Mouse (Mus musculus) inflammation-experienced regulatory T-cells (primary cell): ENCODE data around the gene Akr1b3. TPM values are rescaled to one million over a fixed set of nuclear protein-coding genes. Genes with fewer than 3 reads are reported as not detected.

Source experiments
- polyA plus RNA-seq, 2 experiments: library from polyadenylated mRNA; unstranded; fragments of 100-300 nt; shearing (Covaris generic); gene quantifications; one replicate each; pipeline ENCODE4 v1.2.1; 2017

Gene Akr1b3
- polyA plus RNA-seq = 100 to 1,000 TPM; 323 to 402 TPM

DNA sequence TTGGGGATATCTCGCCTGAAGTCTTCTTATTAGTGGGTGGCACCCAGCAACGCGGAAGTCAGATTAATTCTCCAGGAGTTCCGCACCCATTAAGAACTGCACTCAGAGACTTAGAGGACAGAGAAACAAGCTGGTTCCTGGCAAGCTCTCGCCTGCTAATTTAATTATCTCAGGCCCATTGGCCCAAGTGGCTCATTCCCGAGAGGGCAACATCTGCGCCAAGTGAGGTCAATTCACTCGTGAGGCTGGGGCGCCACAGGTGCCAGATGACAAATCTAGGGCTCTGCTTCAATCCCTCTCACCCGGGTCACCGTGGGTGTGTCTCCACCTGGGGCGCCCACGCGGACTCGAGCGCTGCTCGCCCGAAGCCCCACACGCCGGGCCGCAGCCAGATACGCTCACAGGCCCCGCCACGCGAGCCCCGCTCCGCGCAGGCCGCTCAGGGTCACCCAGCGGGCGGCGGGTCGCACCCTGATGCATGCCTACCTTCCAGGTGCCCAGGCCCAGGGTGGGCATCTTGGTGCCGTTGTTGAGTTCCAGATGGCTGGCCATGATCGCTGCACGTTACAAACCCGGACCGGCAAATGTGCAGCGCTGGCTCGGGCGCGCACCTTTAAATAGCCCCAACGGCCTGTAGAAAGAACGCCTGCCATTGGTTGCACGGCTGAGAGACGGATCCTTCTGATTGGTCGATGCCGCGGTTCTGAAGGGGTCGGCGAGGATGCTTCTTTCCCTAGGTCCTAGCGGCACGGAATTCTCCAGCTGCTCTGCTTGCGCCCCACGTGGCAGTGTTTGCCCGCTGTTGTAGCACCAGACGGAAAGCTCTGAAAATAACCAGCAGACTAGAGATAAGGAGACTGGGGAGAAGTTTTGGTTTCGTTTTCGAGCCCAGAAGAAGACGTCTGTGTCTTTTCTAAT, at the start of gene Akr1b3:
Akr1b3 (minus strand) TSS at position 625 of the 918 bp plus-strand sequence.

GRCm38 (mm10) chr6:34353658-34354353, 36.5 kb upstream of the Akr1b3 start, which contains the start of gene Akr1b8:
Gene Akr1b8, plus strand, starts transcription at chr6:34354119.

Other genes starting within 250 kb of the Akr1b3 start
- 10 to 100 TPM; 49.9 to 50.5 TPM for gene Slc35b4, start 140.4 kb downstream of the Akr1b3 start, polyA plus RNA-seq
- gene Akr1b8, start 36.6 kb upstream of the Akr1b3 start, polyA plus RNA-seq = 1 to 10 TPM in 1 of 2 experiments, under 1 TPM in 1; 0.59 to 1.1 TPM
- 10 to 100 TPM; 36.1 to 49.2 TPM for gene Akr1b10, start 66.7 kb upstream of the Akr1b3 start, polyA plus RNA-seq
- not detected for gene Akr1b7, start 94.9 kb upstream of the Akr1b3 start, polyA plus RNA-seq
- gene Bpgm, start 158.7 kb upstream of the Akr1b3 start, polyA plus RNA-seq = 10 to 100 TPM; 18.6 to 21.8 TPM